Mouse (Mus musculus) monocyte, adult 5-6 weeks (primary cell): Measurements from ENCODE around the gene Fgd5. TPM values are rescaled to one million over a fixed set of nuclear protein-coding genes. Genes with fewer than 3 reads are reported as not detected.
"Not testable (repeated sequence)": the region's sequence is repeated elsewhere in the genome, so short reads cannot be mapped to it uniquely, and the experiment has no call there.

ENCODE experiments used
- ATAC-seq: fragments of 153-309, 156-312 bp; replicated peaks from 2 replicates; pipeline ENCODE4 v1.8.0; 2017; ENCODE audit warnings: mild to moderate bottlenecking; ENCODE audit not compliant: low TSS enrichment, insufficient number of reproducible peaks, severe bottlenecking, poor library complexity, low FRiP score
- total RNA-seq: library from RNA; stranded (forward); fragments of 200-1000, 200-491, 200-594 nt; gene quantifications from 3 replicates; pipeline ENCODE4 v1.2.3, GENCODE M21; 2017

Fgd5 gene
- total RNA-seq, 1 experiment from 2014 or later: not detected

- no peak for ATAC-seq
These were observed 64.2 kb downstream of the Fgd5 start for GRCm38 (mm10) chr6:92042850-92043249.

- ATAC-seq: no peak
These were observed 79.1 kb downstream of the Fgd5 start for GRCm38 (mm10) chr6:92057768-92058167.

DNA sequence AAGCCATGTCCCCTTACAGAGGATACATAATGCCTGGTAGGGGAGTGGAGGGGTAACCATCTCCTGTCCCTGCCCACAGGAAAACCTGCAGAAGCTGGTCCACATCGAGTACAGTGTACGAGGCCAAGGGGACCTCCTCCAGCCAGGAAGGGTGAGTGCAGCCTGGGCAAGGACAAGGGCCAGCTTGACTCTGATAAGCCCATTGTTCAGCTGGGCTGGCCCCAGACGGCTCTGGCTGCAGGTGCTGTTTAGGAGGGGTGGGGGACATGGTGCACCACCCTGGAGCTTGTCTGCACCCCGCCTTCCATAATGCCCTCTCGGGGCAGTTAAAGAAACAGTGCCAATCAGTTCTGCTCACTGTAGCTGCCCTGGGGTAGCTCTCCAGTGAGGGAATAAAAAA is 83.0 kb downstream of the Fgd5 start:
- ATAC-seq: no peak

GRCm38 (mm10) chr6:92063452-92063851 is 84.8 kb downstream of the Fgd5 start:
- ATAC-seq: no peak

DNA sequence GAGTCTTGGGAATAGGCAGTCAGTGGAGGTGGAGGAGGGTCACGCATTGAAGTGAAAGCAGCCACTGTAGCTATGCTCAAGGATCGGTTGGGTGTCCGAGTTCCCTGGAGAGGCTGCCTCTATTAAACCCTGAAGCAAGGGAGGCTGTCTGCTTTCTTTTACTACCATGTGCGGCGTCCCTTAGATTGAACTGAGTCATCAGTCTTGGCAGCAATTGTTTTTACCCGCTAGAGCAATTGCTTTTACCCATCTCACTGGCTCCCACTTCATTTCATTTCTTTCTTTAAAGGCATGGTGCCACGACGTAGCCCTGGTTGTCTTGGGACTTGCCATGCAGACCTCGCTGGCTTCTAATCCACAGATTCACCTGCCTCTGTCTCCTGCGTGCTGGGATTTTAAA is 85.4 kb downstream of the Fgd5 start:
- ATAC-seq: no peak

- no peak for ATAC-seq
These were observed 87.2 kb downstream of the Fgd5 start for GRCm38 (mm10) chr6:92065721-92066496.

DNA sequence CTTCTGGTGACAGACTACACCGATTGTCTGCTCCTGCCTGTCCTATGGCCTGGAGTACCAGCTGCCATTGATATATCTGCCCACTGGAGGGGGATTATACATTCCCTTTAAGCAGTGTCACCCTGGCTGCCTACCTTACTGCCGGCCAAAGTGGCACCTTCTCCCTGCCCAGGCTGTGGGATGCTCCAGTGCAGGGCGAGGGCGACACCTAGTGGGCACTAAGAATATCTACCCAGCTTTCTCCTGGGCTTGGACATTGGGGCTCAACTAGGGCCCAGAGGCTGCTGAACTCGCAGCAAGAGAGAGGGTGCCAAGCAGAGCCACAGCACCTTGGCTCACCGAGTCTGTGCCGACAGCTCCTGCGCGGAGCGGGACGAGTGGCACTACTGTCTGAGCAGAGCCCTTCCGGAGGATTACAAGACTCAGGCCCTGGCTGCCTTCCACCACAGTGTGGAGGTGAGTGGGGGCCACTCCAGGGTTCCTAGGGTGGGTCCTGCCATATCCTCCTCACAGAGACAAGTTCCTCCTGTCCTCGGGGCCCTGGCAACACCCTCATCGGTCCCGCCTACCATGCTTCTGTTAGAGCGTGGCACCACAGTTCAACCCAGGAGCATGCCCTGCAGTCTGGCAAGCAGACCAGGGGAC is 88.6 kb downstream of the Fgd5 start:
- peak; percentile 77 for ATAC-seq

GRCm38 (mm10) chr6:92071121-92071839 is 92.6 kb downstream of the Fgd5 start:
- ATAC-seq: no peak

GRCm38 (mm10) chr6:92080730-92081129 is 102.1 kb downstream of the Fgd5 start:
- ATAC-seq: no peak

DNA sequence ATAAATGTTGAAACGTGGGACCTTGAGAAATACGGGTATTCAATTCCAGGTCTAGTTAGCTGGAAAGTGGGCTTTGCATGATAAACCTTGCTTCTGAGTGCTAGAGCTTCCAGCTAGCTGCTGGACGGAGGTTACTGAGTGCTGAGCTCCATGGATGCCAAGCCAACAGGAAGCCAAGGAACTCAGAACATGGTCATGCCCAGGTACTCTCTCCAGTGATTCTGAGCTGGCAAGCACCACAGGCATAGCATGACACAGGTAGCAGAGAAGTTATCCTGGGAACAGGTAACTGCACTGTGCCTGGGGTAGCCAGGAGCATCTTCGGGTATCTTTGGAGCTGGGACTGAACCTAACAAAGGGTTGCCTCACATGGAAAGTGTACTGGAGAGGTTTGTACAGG is 104.1 kb downstream of the Fgd5 start:
- ATAC-seq: no peak

DNA sequence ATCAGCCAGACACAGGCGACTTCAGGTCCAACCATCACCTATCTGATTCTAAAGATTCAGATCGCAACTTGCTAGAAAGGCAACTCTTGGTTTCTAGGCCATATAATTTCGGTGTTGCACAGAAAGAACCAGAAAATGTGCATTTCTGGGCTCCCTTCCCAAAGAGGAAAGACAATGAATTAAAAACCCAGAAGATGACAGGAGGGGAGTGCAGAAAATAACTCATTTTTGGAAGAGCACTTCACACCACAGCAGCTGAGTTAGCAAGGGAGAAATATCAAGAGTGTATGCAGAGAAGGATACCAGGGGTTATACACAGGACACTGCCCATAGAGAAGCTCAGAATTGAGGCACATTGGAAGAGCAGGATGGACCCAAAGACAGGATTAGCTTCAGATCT is 106.3 kb downstream of the Fgd5 start:
- no peak for ATAC-seq

- ATAC-seq: not testable (repeated sequence)
These were observed 110.5 kb downstream of the Fgd5 start for GRCm38 (mm10) chr6:92089141-92089540.

GRCm38 (mm10) chr6:92089982-92090381 is 111.3 kb downstream of the Fgd5 start:
- ATAC-seq: no peak

DNA sequence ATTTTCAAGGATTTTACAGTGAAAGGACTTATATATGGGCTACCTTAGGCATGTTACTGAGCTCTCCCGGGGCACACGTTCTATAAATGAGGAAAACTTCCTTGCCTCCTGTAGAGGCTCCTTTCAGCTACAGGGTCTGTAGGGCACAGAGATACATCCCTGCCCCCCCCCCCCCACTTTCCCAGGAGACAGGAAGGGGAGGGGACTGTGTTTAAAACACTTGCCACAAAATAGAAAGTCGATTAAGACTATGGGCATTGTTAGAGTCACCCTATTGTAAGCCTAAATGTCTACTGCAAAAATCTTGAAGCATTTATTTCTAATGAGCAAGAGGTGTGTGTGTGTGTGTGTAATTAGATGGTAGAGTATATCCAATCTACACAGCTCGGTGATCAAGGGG is 111.8 kb downstream of the Fgd5 start:
- ATAC-seq: no peak

DNA sequence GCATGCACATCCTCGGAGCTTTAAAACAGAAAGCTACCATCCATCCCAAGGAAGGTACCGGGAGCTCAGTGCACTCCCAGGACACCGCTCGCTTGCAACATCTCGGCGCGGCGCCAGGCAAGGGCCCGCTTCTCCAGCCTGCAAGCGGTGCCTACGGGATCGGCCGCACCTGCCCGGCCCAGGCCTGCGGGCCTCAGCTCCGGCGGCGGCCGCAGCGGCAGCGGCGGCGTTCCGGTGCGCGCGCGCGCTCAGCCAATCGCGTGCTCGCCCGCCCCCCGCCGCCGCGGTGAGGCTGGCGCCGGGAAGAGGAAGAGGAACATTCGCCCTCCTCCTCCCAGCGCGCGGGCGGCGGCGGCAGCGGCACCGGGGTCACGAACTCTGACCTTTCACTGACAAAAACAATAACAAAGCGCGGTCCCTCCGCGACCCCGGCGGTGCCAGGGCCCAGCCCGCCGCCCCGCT is 112.5 kb downstream of the Fgd5 start, which contains the start of gene Nr2c2:
TSS of gene Nr2c2 (plus strand) at position 261 of the 462 bp plus-strand sequence.
- peak; percentile 37 for ATAC-seq

- ATAC-seq: peak; percentile 93
These were observed 113.2 kb downstream of the Fgd5 start for GRCm38 (mm10) chr6:92091767-92092489.

GRCm38 (mm10) chr6:92092737-92093136 is 114.1 kb downstream of the Fgd5 start:
- ATAC-seq: no peak

GRCm38 (mm10) chr6:92093869-92094268 is 115.2 kb downstream of the Fgd5 start:
- ATAC-seq: no peak
